In genomic region chr11:69371601-69372000, GRCm38 (mm10) we compare ENCODE assay signal across 8 mouse cellular contexts. TPM values are rescaled to one million over a fixed set of nuclear protein-coding genes. Genes with fewer than 3 reads are reported as not detected.
DNase-seq lines count a peak whose midpoint lies in the region; ATAC-seq lines count a peak whose summit lies in the region.

No protein-coding gene starts in this region.

- H3K27ac ChIP-seq in forebrain, embryonic 14.5 days (ENCODE audit: low read depth, low read length): peak overlapping the region; percentile 88
- H3K27ac ChIP-seq in limb, embryonic 15.5 days: peak overlapping the region; percentile 86
- H3K27ac ChIP-seq in stomach, embryonic 14.5 days (ENCODE audit: low read length): peak overlapping the region; percentile 64; the same call in 1 of the 2 replicates

- H3K4me3 ChIP-seq in forebrain, embryonic 14.5 days (ENCODE audit: low read depth, low read length): no peak overlapping the region
- H3K4me3 ChIP-seq in limb, embryonic 15.5 days: no peak overlapping the region
- H3K4me3 ChIP-seq in stomach, embryonic 14.5 days (ENCODE audit: low read depth, low read length): no peak overlapping the region

- no peaks in the 10 kb centered on the region for H3K9me3 ChIP-seq in forebrain, embryonic 14.5 days (replicated peaks; ENCODE audit: control insufficient read depth, low read length)
- no peaks in the 10 kb centered on the region for H3K9me3 ChIP-seq in limb, embryonic 15.5 days
- no peaks in the 10 kb centered on the region for H3K9me3 ChIP-seq in stomach, embryonic 14.5 days (ENCODE audit: control insufficient read depth, low read depth, low read length)

- peaks cover 23% of the 10 kb centered on the region for H3K4me1 ChIP-seq in forebrain, embryonic 14.5 days (ENCODE audit: control insufficient read depth, insufficient read depth, low read length)
- peaks cover 37% of the 10 kb centered on the region for H3K4me1 ChIP-seq in limb, embryonic 15.5 days
- peaks cover 32% of the 10 kb centered on the region for H3K4me1 ChIP-seq in stomach, embryonic 14.5 days (ENCODE audit: control insufficient read depth, insufficient read depth, low read length)

- WGBS in forebrain, embryonic 14.5 days: 27% methylated on average over 12 of the region's 12 CpGs
- WGBS in limb, embryonic 15.5 days: 59% methylated on average over 12 of the region's 12 CpGs
- 35% methylated on average over 12 of the region's 12 CpGs for WGBS in stomach, embryonic 14.5 days

- H3K9ac ChIP-seq in forebrain, embryonic 14.5 days (ENCODE audit: low read length): no peak overlapping the region; the same call in 1 of the 2 replicates
- H3K9ac ChIP-seq in limb, embryonic 15.5 days: no peak overlapping the region
- H3K9ac ChIP-seq in stomach, embryonic 14.5 days (replicated peaks; ENCODE audit: low read depth, low read length): no peak overlapping the region

- DNase-seq in right cerebral cortex, postnatal 4 days: peak; percentile 13
- DNase-seq in right cerebral cortex, postnatal 25 days: no peak
- peak; percentile 29 for DNase-seq in forebrain, embryonic 14.5 days (ENCODE audit: low spot score)
- no peak for DNase-seq in spleen, postnatal 36 days (ENCODE audit: low spot score in 2 of 2)
- no peak for DNase-seq in cerebellum, postnatal 36 days
- no peak for DNase-seq in natural killer cell, adult 2 months (ENCODE audit: low spot score in 2 of 2)

- no peaks in the 10 kb centered on the region for H3K27me3 ChIP-seq in forebrain, embryonic 14.5 days (replicated peaks; ENCODE audit: control insufficient read depth, insufficient read depth, low read length)
- H3K27me3 ChIP-seq in limb, embryonic 15.5 days: no peaks in the 10 kb centered on the region
- H3K27me3 ChIP-seq in stomach, embryonic 14.5 days (ENCODE audit: control insufficient read depth, insufficient read depth, low read length): no peaks in the 10 kb centered on the region

- peaks cover 8% of the 10 kb centered on the region; the same call in 1 of the 2 replicates for H3K36me3 ChIP-seq in forebrain, embryonic 14.5 days (ENCODE audit: control insufficient read depth, insufficient read depth, low read length)
- peaks cover 15% of the 10 kb centered on the region; the same call in 1 of the 2 replicates for H3K36me3 ChIP-seq in limb, embryonic 15.5 days
- peaks cover 11% of the 10 kb centered on the region; the same call in 1 of the 2 replicates for H3K36me3 ChIP-seq in stomach, embryonic 14.5 days (ENCODE audit: control insufficient read depth, insufficient read depth, low read length)

- H3K4me2 ChIP-seq in forebrain, embryonic 14.5 days (ENCODE audit: low read length): peak overlapping the region; percentile 28
- H3K4me2 ChIP-seq in limb, embryonic 15.5 days: no peak overlapping the region; the same call in 1 of the 2 replicates
- peak overlapping the region; percentile 38; the same call in 1 of the 2 replicates for H3K4me2 ChIP-seq in stomach, embryonic 14.5 days (replicated peaks; ENCODE audit: low read depth, low read length)

- no peak; the same call in 1 of the 2 replicates for ATAC-seq in forebrain, embryonic 14.5 days
- ATAC-seq in limb, embryonic 15.5 days (ENCODE audit: insufficient number of reproducible peaks, low FRiP score, low TSS enrichment, low read depth): no peak
- ATAC-seq in stomach, embryonic 14.5 days (ENCODE audit: insufficient number of reproducible peaks, insufficient read depth, low FRiP score, low read depth): no peak

RNA-seq across cellular contexts. Expression of gene Chd3, which starts 2.4 kb away (rescaled TPM):
- polyA plus RNA-seq in forebrain, embryonic 14.5 days (2014; fragmentation: Nextera tagmentation; extraction: Ambion mirVana): 70.3 and 77.3 TPM in 2 replicates
- polyA plus RNA-seq in limb, embryonic 15.5 days (2015; fragmentation: Nextera tagmentation; extraction: Ambion mirVana): 77.4 and 89.3 TPM in 2 replicates
- 85.3 and 87.4 TPM in 2 replicates for polyA plus RNA-seq in stomach, embryonic 14.5 days (2014; fragmentation: Nextera tagmentation; extraction: Ambion mirVana)

RNA-seq across cellular contexts. Expression of gene Naa38, which starts 23.7 kb away (rescaled TPM):
- polyA plus RNA-seq in forebrain, embryonic 14.5 days (2014; fragmentation: Nextera tagmentation; extraction: Ambion mirVana): 106 and 142 TPM in 2 replicates
- 143 and 144 TPM in 2 replicates for polyA plus RNA-seq in limb, embryonic 15.5 days (2015; fragmentation: Nextera tagmentation; extraction: Ambion mirVana)
- 158 and 177 TPM in 2 replicates for polyA plus RNA-seq in stomach, embryonic 14.5 days (2014; fragmentation: Nextera tagmentation; extraction: Ambion mirVana)

RNA-seq across cellular contexts. Expression of gene Cyb5d1, which starts 23.8 kb away (rescaled TPM):
- polyA plus RNA-seq in forebrain, embryonic 14.5 days (2014; fragmentation: Nextera tagmentation; extraction: Ambion mirVana): 31.1 and 36.4 TPM in 2 replicates
- polyA plus RNA-seq in limb, embryonic 15.5 days (2015; fragmentation: Nextera tagmentation; extraction: Ambion mirVana): 30.2 and 36.6 TPM in 2 replicates
- polyA plus RNA-seq in stomach, embryonic 14.5 days (2014; fragmentation: Nextera tagmentation; extraction: Ambion mirVana): 15.0 and 23.5 TPM in 2 replicates

RNA-seq across cellular contexts. Expression of gene Tmem88, which starts 26.4 kb away (rescaled TPM):
- polyA plus RNA-seq in forebrain, embryonic 14.5 days (2014; fragmentation: Nextera tagmentation; extraction: Ambion mirVana): 4.7 and 5.7 TPM in 2 replicates
- polyA plus RNA-seq in limb, embryonic 15.5 days (2015; fragmentation: Nextera tagmentation; extraction: Ambion mirVana): 18.8 and 20.4 TPM in 2 replicates
- 30.0 and 30.3 TPM in 2 replicates for polyA plus RNA-seq in stomach, embryonic 14.5 days (2014; fragmentation: Nextera tagmentation; extraction: Ambion mirVana)

RNA-seq across cellular contexts. Expression of gene Rnf227, which starts 31.3 kb away (rescaled TPM):
- 126 and 146 TPM in 2 replicates for polyA plus RNA-seq in forebrain, embryonic 14.5 days (2014; fragmentation: Nextera tagmentation; extraction: Ambion mirVana)
- 15.6 and 17.2 TPM in 2 replicates for polyA plus RNA-seq in limb, embryonic 15.5 days (2015; fragmentation: Nextera tagmentation; extraction: Ambion mirVana)
- 15.3 and 16.3 TPM in 2 replicates for polyA plus RNA-seq in stomach, embryonic 14.5 days (2014; fragmentation: Nextera tagmentation; extraction: Ambion mirVana)

Comparison
In these comparisons a context has a peak if more than half of its experiments do, and no peak if none do; other contexts are left out.
1. DNase-seq: peak in right cerebral cortex, postnatal 4 days (single experiment) and forebrain, embryonic 14.5 days (single experiment); none in right cerebral cortex, postnatal 25 days (single experiment), spleen, postnatal 36 days (0 of 2), cerebellum, postnatal 36 days (0 of 2) and natural killer cell, adult 2 months (0 of 2).
2. Peak in every context shown above with its lines, with median percentiles within 50 percentile points of each other: H3K27ac ChIP-seq.